Mouse (Mus musculus): ENCODE results near the gene Dnajc27.

DNA sequence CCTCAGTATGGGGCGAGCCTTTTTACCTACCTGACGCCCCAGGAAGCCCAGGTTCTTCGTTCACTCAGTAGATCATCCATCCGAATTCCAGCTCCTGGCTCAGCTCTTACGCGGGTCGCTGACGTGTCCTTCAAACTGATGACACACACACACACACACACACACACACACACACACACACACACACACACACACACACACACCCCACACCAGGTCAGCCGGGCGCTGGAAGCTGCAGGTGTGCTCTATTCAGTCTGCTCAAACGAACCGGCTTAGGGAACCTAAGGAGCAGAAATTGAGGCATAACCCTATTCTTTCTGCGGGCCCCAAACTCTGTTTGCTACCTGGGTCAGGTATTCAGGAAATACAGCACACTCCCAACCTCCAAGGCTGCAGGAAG lies 43.3 kb upstream of the Dnajc27 start:
- TF ChIP-seq CTCF (IDR thresholded peaks at IDR 0.05; ENCODE audit: low read depth) (no peak), EP300 (IDR thresholded peaks at IDR 0.05; ENCODE audit: low read depth) (no peak)

All from liver, embryonic 14.5 days (tissue).